Mouse (Mus musculus) myocyte (in vitro differentiated cells): ENCODE measurements around the gene Gm37240. TPM values are rescaled to one million over a fixed set of nuclear protein-coding genes. Genes with fewer than 3 reads are reported as not detected.

ENCODE experiments used
- H3K27me3 ChIP-seq: one replicate; pipeline ENCODE4 v1.6.1; 2011; ENCODE audit not compliant: control insufficient read depth, insufficient read depth, insufficient read length
- H3K36me3 ChIP-seq: one replicate; pipeline ENCODE4 v1.6.1; 2011; ENCODE audit not compliant: control insufficient read depth, insufficient read depth
- H3K4me2 ChIP-seq: one replicate; pipeline ENCODE4 v1.6.1; 2011; ENCODE audit warnings: low read depth, control low read depth
- H3K4me3 ChIP-seq: one replicate; pipeline ENCODE4 v1.5.1; 2011; ENCODE audit warnings: mild to moderate bottlenecking, control low read depth, moderate library complexity
- H3K79me2 ChIP-seq: one replicate; pipeline ENCODE4 v1.6.1; 2011; ENCODE audit not compliant: control insufficient read depth, insufficient read depth
- H3ac ChIP-seq: one replicate; pipeline ENCODE4 v1.6.1; 2011; ENCODE audit not compliant: control insufficient read depth, insufficient read length
- CEBPB ChIP-seq: IDR thresholded peaks from 2 replicates; pipeline ENCODE4 v1.6.1; 2011; ENCODE audit warnings: mild to moderate bottlenecking, moderate library complexity; ENCODE audit not compliant: poor library complexity, insufficient read depth, severe bottlenecking
- E2F4 ChIP-seq: IDR thresholded peaks from one replicate; pipeline ENCODE4 v1.6.1; 2011; ENCODE audit warnings: mild to moderate bottlenecking, control low read depth, moderate library complexity; ENCODE audit not compliant: insufficient read depth
- MAX ChIP-seq: IDR thresholded peaks from one replicate; pipeline ENCODE4 v1.6.1; 2011; ENCODE audit warnings: low read depth, mild to moderate bottlenecking, control low read depth
- MYOD1 ChIP-seq, 3 experiments: IDR thresholded peaks; one replicate each; pipeline ENCODE4 v1.6.1; 2011; ENCODE audit warnings: control low read depth in 2 of 3, low read depth in 2 of 3, mild to moderate bottlenecking in 2 of 3, moderate library complexity in 1 of 3; ENCODE audit not compliant: insufficient read length in 2 of 3, control insufficient read depth in 1 of 3
- MYOG ChIP-seq, 3 experiments: IDR thresholded peaks; one replicate each; pipeline ENCODE4 v1.6.1; 2011; ENCODE audit warnings: control low read depth in 2 of 3, low read depth in 2 of 3, mild to moderate bottlenecking in 2 of 3; ENCODE audit not compliant: insufficient read length in 2 of 3, control insufficient read depth in 1 of 3, insufficient read depth in 1 of 3
- POLR2A ChIP-seq: IDR thresholded peaks from one replicate; pipeline ENCODE4 v1.6.1; 2011; ENCODE audit warnings: low read depth, mild to moderate bottlenecking, control low read depth, moderate library complexity; ENCODE audit not compliant: insufficient read length
- POLR2AphosphoS2 ChIP-seq: IDR thresholded peaks from one replicate; pipeline ENCODE4 v1.6.1; 2011; ENCODE audit warnings: low read depth, control low read depth; ENCODE audit not compliant: insufficient read length
- REST ChIP-seq: IDR thresholded peaks from one replicate; pipeline ENCODE4 v1.6.1; 2011; ENCODE audit warnings: mild to moderate bottlenecking, control low read depth, moderate library complexity; ENCODE audit not compliant: insufficient read depth, insufficient read length
- SRF ChIP-seq: IDR thresholded peaks from one replicate; pipeline ENCODE4 v1.6.1; 2011; ENCODE audit warnings: low read depth; ENCODE audit not compliant: control insufficient read depth, insufficient read length
- TCF12 ChIP-seq: IDR thresholded peaks from one replicate; pipeline ENCODE4 v1.6.1; 2011; ENCODE audit warnings: mild to moderate bottlenecking, control low read depth; ENCODE audit not compliant: poor library complexity, insufficient read depth, severe bottlenecking
- TCF3 ChIP-seq: IDR thresholded peaks from one replicate; pipeline ENCODE4 v1.6.1; 2011; ENCODE audit warnings: low read depth, control low read depth; ENCODE audit not compliant: insufficient read length
- USF1 ChIP-seq: IDR thresholded peaks from one replicate; pipeline ENCODE4 v1.6.1; 2011; ENCODE audit warnings: low read depth, mild to moderate bottlenecking, control low read depth, moderate library complexity
- polyA plus RNA-seq: library from polyadenylated mRNA; unstranded; fragments of >200 nt; fragmentation: generic; extraction: Trizol; gene quantifications from one replicate; pipeline ENCODE4 v1.2.1, GENCODE M21; 2012; ENCODE audit warnings: missing spikeins

The Gm37240 gene
- polyA plus RNA-seq, 1 experiment, result 8.7 TPM

- Histone ChIP-seq H3K27me3 (no peaks in the 10 kb centered on the region), H3K79me2 (no peaks in the 10 kb centered on the region), H3K36me3 (peaks cover 15% of the 10 kb centered on the region), H3K4me3 (no peak overlapping the region), H3ac (no peak overlapping the region), H3K4me2 (no peak overlapping the region)
- TF ChIP-seq USF1 (no peak), TCF3 (no peak), CEBPB (no peak), MAX (no peak), POLR2A (no peak), REST (no peak), SRF (no peak), MYOG (IDR thresholded peaks at IDR 0.05; ENCODE audit: control insufficient read depth in 1 of 3, insufficient read depth in 1 of 3, insufficient read length in 2 of 3, low read depth in 2 of 3) (no peak), TCF12 (no peak), MYOD1 (IDR thresholded peaks at IDR 0.05; ENCODE audit: control insufficient read depth in 1 of 3, insufficient read length in 2 of 3, low read depth in 2 of 3) (no peak), E2F4 (no peak), POLR2AphosphoS2 (no peak)
Measured at GRCm38 (mm10) chr3:84512774-84513515, 1374.4 kb downstream of the Gm37240 start.

- TF ChIP-seq TCF12, result no peak
- no peak for TF ChIP-seq USF1
- TF ChIP-seq MYOG (IDR thresholded peaks at IDR 0.05; ENCODE audit: control insufficient read depth in 1 of 3, insufficient read depth in 1 of 3, insufficient read length in 2 of 3, low read depth in 2 of 3), result no peak
- TF ChIP-seq CEBPB, result no peak
- TF ChIP-seq MAX, result no peak
- no peak for TF ChIP-seq E2F4
- Histone ChIP-seq H3K4me3 (no peak overlapping the region), H3ac (no peak overlapping the region), H3K4me2 (no peak overlapping the region), H3K27me3 (no peaks in the 10 kb centered on the region), H3K36me3 (peaks cover 5% of the 10 kb centered on the region), H3K79me2 (no peaks in the 10 kb centered on the region)
Measured at GRCm38 (mm10) chr3:84505193-84505592, 1382.1 kb downstream of the Gm37240 start.

GRCm38 (mm10) chr3:84504291-84504690 lies 1383.0 kb downstream of the Gm37240 start:
- no peak overlapping the region for H3K4me2 ChIP-seq
- no peaks in the 10 kb centered on the region for H3K79me2 ChIP-seq
- H3K27me3 ChIP-seq, result no peaks in the 10 kb centered on the region
- TF ChIP-seq TCF3 (no peak), CEBPB (no peak), MAX (no peak), E2F4 (no peak), USF1 (no peak), TCF12 (no peak), MYOD1 (IDR thresholded peaks at IDR 0.05; ENCODE audit: control insufficient read depth in 1 of 3, insufficient read length in 2 of 3, low read depth in 2 of 3) (no peak), POLR2AphosphoS2 (no peak), POLR2A (no peak), REST (no peak), MYOG (IDR thresholded peaks at IDR 0.05; ENCODE audit: control insufficient read depth in 1 of 3, insufficient read depth in 1 of 3, insufficient read length in 2 of 3, low read depth in 2 of 3) (no peak), SRF (no peak)
- no peak overlapping the region for H3ac ChIP-seq
- H3K36me3 ChIP-seq, result peaks cover 9% of the 10 kb centered on the region
- no peak overlapping the region for H3K4me3 ChIP-seq

GRCm38 (mm10) chr3:84502101-84502500 lies 1385.2 kb downstream of the Gm37240 start:
- TF ChIP-seq CEBPB, result no peak
- TF ChIP-seq E2F4, result no peak
- no peak for TF ChIP-seq POLR2AphosphoS2
- TF ChIP-seq TCF3, result no peak
- no peak for TF ChIP-seq TCF12
- TF ChIP-seq MYOG (IDR thresholded peaks at IDR 0.05; ENCODE audit: control insufficient read depth in 1 of 3, insufficient read depth in 1 of 3, insufficient read length in 2 of 3, low read depth in 2 of 3), result no peak
- TF ChIP-seq USF1, result no peak
- no peak for TF ChIP-seq MYOD1 (IDR thresholded peaks at IDR 0.05; ENCODE audit: control insufficient read depth in 1 of 3, insufficient read length in 2 of 3, low read depth in 2 of 3)
- no peak for TF ChIP-seq MAX
- no peak for TF ChIP-seq POLR2A
- TF ChIP-seq REST, result no peak
- no peak for TF ChIP-seq SRF
- H3K4me2 ChIP-seq, result no peak overlapping the region

GRCm38 (mm10) chr3:84500491-84500890 lies 1386.8 kb downstream of the Gm37240 start:
- TF ChIP-seq POLR2A (no peak), POLR2AphosphoS2 (no peak), TCF12 (no peak), SRF (no peak)
- no peak overlapping the region for H3K4me2 ChIP-seq
- no peak overlapping the region for H3ac ChIP-seq

More at GRCm38 (mm10) chr3:84502101-84502500, 1385.2 kb downstream of the Gm37240 start:
- H3K4me3 ChIP-seq, result no peak overlapping the region
- no peak overlapping the region for H3ac ChIP-seq
- no peaks in the 10 kb centered on the region for H3K27me3 ChIP-seq
- H3K79me2 ChIP-seq, result no peaks in the 10 kb centered on the region
- peaks cover 9% of the 10 kb centered on the region for H3K36me3 ChIP-seq

More at GRCm38 (mm10) chr3:84500491-84500890, 1386.8 kb downstream of the Gm37240 start:
- Histone ChIP-seq H3K79me2 (no peaks in the 10 kb centered on the region), H3K36me3 (peaks cover 23% of the 10 kb centered on the region), H3K4me3 (no peak overlapping the region), H3K27me3 (no peaks in the 10 kb centered on the region)
